Mouse (Mus musculus) liver, adult 2 months (tissue): ENCODE results near the gene Zbtb41. TPM values are rescaled to one million over a fixed set of nuclear protein-coding genes. Genes with fewer than 3 reads are reported as not detected.

Experiments
- DNase-seq: peaks from one replicate; pipeline ENCODE4 v3.0.0-alpha.2; 2011; ENCODE audit warnings: low read depth, low spot score; ENCODE audit errors: extremely low read depth
- H3K27ac ChIP-seq: fragments of 200-500 bp; replicated peaks from 2 replicates; pipeline ENCODE4 v1.5.1; 2012; ENCODE audit warnings: low read depth, mild to moderate bottlenecking, control low read depth, inconsistent platforms, low read length; ENCODE audit not compliant: insufficient read depth
- H3K27me3 ChIP-seq: fragments of 200-500 bp; 2 replicates; pipeline ENCODE4 v1.6.1; 2012; ENCODE audit warnings: mild to moderate bottlenecking, moderate library complexity, low read length, inconsistent platforms; ENCODE audit not compliant: control insufficient read depth, insufficient read depth
- H3K36me3 ChIP-seq: fragments of 200-500 bp; 2 replicates; pipeline ENCODE4 v1.6.1; 2012; ENCODE audit warnings: low read length, inconsistent platforms; ENCODE audit not compliant: control insufficient read depth, insufficient read depth
- H3K4me1 ChIP-seq: fragments of 200-500 bp; 2 replicates; pipeline ENCODE4 v1.6.1; 2011; ENCODE audit warnings: low read length; ENCODE audit not compliant: control insufficient read depth, insufficient read depth
- H3K4me3 ChIP-seq: fragments of 200-500 bp; 2 replicates; pipeline ENCODE4 v1.5.1; 2011; ENCODE audit warnings: low read depth, mild to moderate bottlenecking, control low read depth, low read length, moderate library complexity; ENCODE audit not compliant: insufficient read depth
- H3K79me2 ChIP-seq: fragments of 200-500 bp; 2 replicates; pipeline ENCODE4 v1.6.1; 2012; ENCODE audit warnings: inconsistent platforms, mild to moderate bottlenecking, low read length, moderate library complexity; ENCODE audit not compliant: control insufficient read depth, insufficient read depth
- H3K9ac ChIP-seq: fragments of 200-500 bp; 2 replicates; pipeline ENCODE4 v1.6.1; 2012; ENCODE audit warnings: low read depth, mild to moderate bottlenecking, control low read depth, inconsistent platforms, low read length
- CTCF ChIP-seq: fragments of 200-500 bp; IDR thresholded peaks from 2 replicates; pipeline ENCODE4 v1.5.1; 2011; ENCODE audit warnings: low read depth, low read length, control low read depth
- POLR2A ChIP-seq: fragments of 200-500 bp; IDR thresholded peaks from 2 replicates; pipeline ENCODE4 v1.6.1; 2011; ENCODE audit warnings: low read length, control low read depth; ENCODE audit not compliant: insufficient read depth; ENCODE audit errors: extremely low read depth
- WGBS: fragments of 180-500 bp; shearing (Covaris S2); methylation state at CpG from one replicate; pipeline ENCODE4 v1.1.7; 2018; 5-methylcytosine and 5-hydroxymethylcytosine counted together
- polyA plus RNA-seq: library from polyadenylated mRNA; depleted of rRNA; stranded (reverse); fragments of >200 nt; gene quantifications from 2 replicates; pipeline ENCODE4 v1.2.3, GENCODE M21; 2012; rRNA removed
- total RNA-seq: library from RNA; depleted of rRNA; stranded (reverse); fragments of >200 nt; gene quantifications from 2 replicates; pipeline ENCODE4 v1.2.3, GENCODE M21; 2014; rRNA removed

Gene Zbtb41
- total RNA-seq (6.6 and 7.6 TPM in 2 replicates), polyA plus RNA-seq (2.0 and 2.1 TPM in 2 replicates)

GRCm38 (mm10) chr1:139421875-139422791, at the start of gene Zbtb41:
TSS of gene Zbtb41 (plus strand) at chr1:139422288.
- TF ChIP-seq POLR2A (peak; percentile 43; the same call in 1 of the 2 replicates), CTCF (peak; percentile 61)
- under 1% methylated on average over 79 of the region's 88 CpGs for WGBS
- peak; percentile 77 for DNase-seq
- peaks cover 7% of the 10 kb centered on the region; the same call in 1 of the 2 replicates for H3K36me3 ChIP-seq
- H3K9ac ChIP-seq = peak within 1 kb of the TSS; percentile 95
- H3K4me1 ChIP-seq = peaks cover 14% of the 10 kb centered on the region
- peak within 1 kb of the TSS; percentile 92 for H3K27ac ChIP-seq
- H3K27me3 ChIP-seq = no peaks in the 10 kb centered on the region
- H3K79me2 ChIP-seq = peaks cover 18% of the 10 kb centered on the region; the same call in 1 of the 2 replicates
- H3K4me3 ChIP-seq = peak within 1 kb of the TSS; percentile 95

GRCm38 (mm10) chr1:139375900-139376299, 46.2 kb upstream of the Zbtb41 start:
- DNase-seq = no peak
- Histone ChIP-seq H3K27me3 (no peaks in the 10 kb centered on the region), H3K36me3 (no peaks in the 10 kb centered on the region), H3K4me3 (no peak overlapping the region), H3K79me2 (no peaks in the 10 kb centered on the region), H3K9ac (no peak overlapping the region), H3K4me1 (no peaks in the 10 kb centered on the region), H3K27ac (no peak overlapping the region)
- 58% methylated on average over 6 of the region's 6 CpGs for WGBS
- TF ChIP-seq CTCF = no peak
- no peak for TF ChIP-seq POLR2A

- Histone ChIP-seq H3K27me3 (no peaks in the 10 kb centered on the region), H3K79me2 (no peaks in the 10 kb centered on the region), H3K27ac (no peak within 1 kb of the TSS), H3K4me1 (no peaks in the 10 kb centered on the region), H3K36me3 (no peaks in the 10 kb centered on the region), H3K9ac (no peak within 1 kb of the TSS), H3K4me3 (no peak within 1 kb of the TSS)
- DNase-seq = no peak
- TF ChIP-seq POLR2A = no peak
- 17% methylated on average over 5 of the region's 5 CpGs for WGBS
Measured at GRCm38 (mm10) chr1:139376638-139377286, 45.3 kb upstream of the Zbtb41 start, which contains the start of gene Crb1. TSS of gene Crb1 (minus strand) at chr1:139377100.

DNA sequence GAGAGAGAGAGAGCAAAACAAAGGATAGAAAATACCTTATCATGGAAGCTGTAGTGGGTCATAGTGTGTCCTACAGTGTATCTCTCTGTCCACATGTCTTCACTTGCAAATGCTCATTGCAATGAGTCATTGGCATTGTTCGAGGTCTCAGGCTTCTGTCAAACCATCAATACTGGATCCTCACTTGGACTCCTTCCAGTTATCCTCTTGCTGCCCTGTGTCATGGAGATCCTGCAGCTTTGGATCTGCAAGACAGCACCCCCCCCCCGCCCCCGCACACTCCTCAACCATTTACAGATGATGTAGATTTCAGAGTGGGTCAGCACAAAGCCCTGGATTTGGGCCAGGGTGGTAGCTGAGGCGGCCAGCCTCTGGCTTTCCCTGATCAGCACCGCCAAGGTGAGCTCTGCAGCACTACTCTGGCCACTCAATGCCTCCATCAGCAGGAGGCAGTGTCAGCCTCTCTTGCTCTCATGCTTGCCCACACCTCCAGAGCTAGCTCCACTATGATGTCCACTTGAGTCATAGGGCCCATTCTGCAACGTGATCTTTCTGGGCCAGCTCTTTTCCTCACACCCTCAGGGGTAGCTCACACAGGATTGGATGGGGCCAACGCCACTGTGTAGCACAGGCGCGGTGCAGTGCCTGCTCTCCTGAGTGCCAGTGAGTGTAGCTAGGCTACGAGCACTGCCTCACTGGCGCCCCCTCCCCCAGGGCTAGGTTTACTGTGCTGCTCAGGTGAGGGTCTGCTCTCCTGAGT, 43.0 kb upstream of the Zbtb41 start:
- no peaks in the 10 kb centered on the region for H3K4me1 ChIP-seq
- H3K9ac ChIP-seq = no peak overlapping the region
- WGBS = 24% methylated on average over 11 of the region's 11 CpGs
- no peaks in the 10 kb centered on the region for H3K36me3 ChIP-seq
- no peaks in the 10 kb centered on the region for H3K79me2 ChIP-seq
- TF ChIP-seq CTCF (no peak), POLR2A (no peak)
- no peak overlapping the region for H3K4me3 ChIP-seq
- H3K27ac ChIP-seq = no peak overlapping the region
- no peak for DNase-seq
- no peaks in the 10 kb centered on the region for H3K27me3 ChIP-seq

GRCm38 (mm10) chr1:139379621-139379984, 42.5 kb upstream of the Zbtb41 start:
- no peak overlapping the region for H3K9ac ChIP-seq
- H3K36me3 ChIP-seq = no peaks in the 10 kb centered on the region
- no peaks in the 10 kb centered on the region for H3K27me3 ChIP-seq
- no peak overlapping the region for H3K4me3 ChIP-seq
- no peak for DNase-seq
- H3K27ac ChIP-seq = no peak overlapping the region
- TF ChIP-seq CTCF (no peak), POLR2A (no peak)
- 18% methylated on average over 4 of the region's 4 CpGs for WGBS
- no peaks in the 10 kb centered on the region for H3K79me2 ChIP-seq
- no peaks in the 10 kb centered on the region for H3K4me1 ChIP-seq
